Mouse (Mus musculus) small intestine, adult 2 months (tissue): ENCODE measurements around the gene Ace3.

Source experiments
- CTCF ChIP-seq: fragments of 200-500 bp; IDR thresholded peaks from 2 replicates; pipeline ENCODE4 v1.5.1; 2012; ENCODE audit warnings: low read depth, mild to moderate bottlenecking, control low read depth, inconsistent platforms, low read length, moderate library complexity, mixed read lengths; ENCODE audit not compliant: insufficient replicate concordance, insufficient read length; ENCODE audit errors: extremely low read depth
- POLR2A ChIP-seq: fragments of 200-500 bp; IDR thresholded peaks from 2 replicates; pipeline ENCODE4 v1.6.1; 2012; ENCODE audit warnings: low read depth, mild to moderate bottlenecking, control low read depth, inconsistent platforms, low read length, moderate library complexity

GRCm38 (mm10) chr11:106007821-106008220, 13.3 kb downstream of the Ace3 start, which contains the start of gene Kcnh6:
- TF ChIP-seq CTCF, result no peak
- TF ChIP-seq POLR2A, result no peak
